Comparison of ENCODE assay signal across 29 mouse cellular contexts in genomic region chr11:83740443-83740991, GRCm38 (mm10). TPM values are rescaled to one million over a fixed set of nuclear protein-coding genes. Genes with fewer than 3 reads are reported as not detected.
DNase-seq lines count a peak whose midpoint lies in the region; ATAC-seq and TF ChIP-seq lines count a peak whose summit lies in the region.
"Had no signal": no experiment of that assay in that cellular context is flagged by ENCODE, and none has a peak within 500 bp of the region (broad histone marks: within the 10 kb centered on the region; RNA-seq: fewer than 3 reads in every experiment).

No protein-coding gene starts in this region.

- ATAC-seq in lung, embryonic 14.5 days (ENCODE audit: insufficient read depth): peak; percentile 60; the same call in 1 of the 2 replicates
- ATAC-seq in lung, postnatal 0 days: peak; percentile 88
- ATAC-seq: CD4-positive, CD25-positive, alpha-beta regulatory T cell, adult 4 months; forebrain, embryonic 13.5 days; forebrain, embryonic 16.5 days had no signal

- H3K9ac ChIP-seq in lung, embryonic 14.5 days: no peak overlapping the region
- H3K9ac ChIP-seq in lung, postnatal 0 days (replicated peaks; ENCODE audit: low read depth): no peak overlapping the region
- H3K9ac ChIP-seq: forebrain, embryonic 13.5 days; heart, embryonic 13.5 days; hindbrain, embryonic 14.5 days had no signal

- no peak overlapping the region for H3K4me2 ChIP-seq in lung, embryonic 14.5 days
- no peak overlapping the region for H3K4me2 ChIP-seq in lung, postnatal 0 days (replicated peaks; ENCODE audit: low read depth, low read length)
- H3K4me2 ChIP-seq: forebrain, embryonic 13.5 days; heart, embryonic 13.5 days; hindbrain, embryonic 14.5 days had no signal

- H3K4me3 ChIP-seq in lung, embryonic 14.5 days (ENCODE audit: low read depth, low read length): no peak overlapping the region
- no peak overlapping the region for H3K4me3 ChIP-seq in lung, adult 2 months (replicated peaks; ENCODE audit: extremely low read depth, low read depth, low read length)
- H3K4me3 ChIP-seq in lung, postnatal 0 days (ENCODE audit: low read depth, low read length): no peak overlapping the region
- H3K4me3 ChIP-seq: forebrain, embryonic 10.5 days; forebrain, embryonic 13.5 days; heart, adult 2 months; heart, embryonic 10.5 days; heart, embryonic 13.5 days had no signal

- TF ChIP-seq CTCF in lung, embryonic 14.5 days (IDR thresholded peaks at IDR 0.05; ENCODE audit: low read depth): no peak
- no peak for TF ChIP-seq CTCF in lung, adult 2 months (IDR thresholded peaks at IDR 0.05; ENCODE audit: insufficient read depth, low read length)
- no peak for TF ChIP-seq CTCF in lung, postnatal 0 days (IDR thresholded peaks at IDR 0.05)

- no peaks in the 10 kb centered on the region for H3K27me3 ChIP-seq in lung, embryonic 14.5 days (ENCODE audit: insufficient read depth, low read length)
- H3K27me3 ChIP-seq in lung, postnatal 0 days (replicated peaks; ENCODE audit: insufficient read depth, low read length): no peaks in the 10 kb centered on the region

- peak; percentile 70 for TF ChIP-seq EP300 in lung, postnatal 0 days (IDR thresholded peaks at IDR 0.05)

- peak overlapping the region; percentile 63; the same call in 1 of the 2 replicates for H3K27ac ChIP-seq in lung, embryonic 14.5 days (ENCODE audit: low read depth)
- peak overlapping the region; percentile 26; the same call in 1 of the 2 replicates for H3K27ac ChIP-seq in lung, postnatal 0 days (ENCODE audit: low read length)
- H3K27ac ChIP-seq: forebrain, embryonic 10.5 days; forebrain, embryonic 13.5 days; heart, adult 2 months; heart, embryonic 10.5 days; heart, embryonic 13.5 days; hindbrain, embryonic 14.5 days had no signal

- no peaks in the 10 kb centered on the region for H3K36me3 ChIP-seq in lung, embryonic 14.5 days (ENCODE audit: insufficient read depth)
- no peaks in the 10 kb centered on the region for H3K36me3 ChIP-seq in lung, postnatal 0 days (ENCODE audit: insufficient read depth, low read length)
- H3K36me3 ChIP-seq: forebrain, embryonic 10.5 days; heart, embryonic 10.5 days; heart, embryonic 13.5 days had no signal

- no peak for TF ChIP-seq POLR2A in lung, adult 2 months (IDR thresholded peaks at IDR 0.05; ENCODE audit: borderline replicate concordance, extremely low read depth, low read depth, low read length)

- H3K9me3 ChIP-seq in lung, embryonic 14.5 days (ENCODE audit: low read depth, low read length): no peaks in the 10 kb centered on the region
- H3K9me3 ChIP-seq in lung, postnatal 0 days (ENCODE audit: low read length): no peaks in the 10 kb centered on the region
- H3K9me3 ChIP-seq: forebrain, embryonic 10.5 days; forebrain, embryonic 13.5 days; heart, embryonic 10.5 days; heart, embryonic 13.5 days had no signal

- DNase-seq in lung, embryonic 14.5 days: peak; percentile 42
- DNase-seq in lung, adult 2 months: no peak
- DNase-seq in lung, postnatal 0 days (ENCODE audit: low spot score): peak; percentile 80
- DNase-seq in lung, postnatal 14 days: no peak
- peak; percentile 39 for DNase-seq in lung, postnatal 36 days
- no peak for DNase-seq in spleen, postnatal 4 days (ENCODE audit: low spot score in 2 of 2)
- DNase-seq: adrenal gland, adult 2 months; adrenal gland, postnatal 14 days; cerebellum, adult 11-12 months; cerebellum, adult 8-10 months; cerebellum, postnatal 10 days; cerebellum, postnatal 36 days; gastrocnemius, postnatal 10 days; gastrocnemius, postnatal 36 days; heart, adult 2 months; heart, postnatal 14 days; heart, postnatal 4 days had no signal

- no peaks in the 10 kb centered on the region; the same call in 1 of the 2 replicates for H3K4me1 ChIP-seq in lung, embryonic 14.5 days (ENCODE audit: insufficient read depth)
- H3K4me1 ChIP-seq in lung, adult 2 months (ENCODE audit: control insufficient read depth, insufficient read depth, low read length): peaks cover 4% of the 10 kb centered on the region
- no peaks in the 10 kb centered on the region for H3K4me1 ChIP-seq in lung, postnatal 0 days (ENCODE audit: insufficient read depth, low read depth, low read length)
- H3K4me1 ChIP-seq: forebrain, embryonic 10.5 days; forebrain, embryonic 13.5 days; heart, embryonic 10.5 days; heart, embryonic 13.5 days had no signal

- 53% methylated on average over 4 of the region's 4 CpGs for WGBS in lung, embryonic 14.5 days
- 54% methylated on average over 4 of the region's 4 CpGs for WGBS in lung, adult 2 months
- WGBS in lung, postnatal 0 days: 37% methylated on average over 4 of the region's 4 CpGs

RNA-seq across cellular contexts. Expression of gene Wfdc21, which starts 6.2 kb away (rescaled TPM):
- 0.99 and 1.2 TPM in 2 replicates for polyA plus RNA-seq in lung, embryonic 14.5 days (2014; fragmentation: Nextera tagmentation; extraction: Ambion mirVana)
- polyA plus RNA-seq in lung, adult 2 months (2012; rRNA removed): 16.9 and 29.8 TPM in 2 replicates
- 13.8 and 16.6 TPM in 2 replicates for polyA plus RNA-seq in lung, postnatal 0 days (2015; fragmentation: Nextera tagmentation; extraction: Ambion mirVana)
- polyA plus RNA-seq: brain, embryonic 14.5 days; C2C12; CD4-positive, CD25-positive, alpha-beta regulatory T cell, adult 4 months; cortical plate, adult 2 months; embryonic facial prominence, embryonic 11.5 days; forebrain, embryonic 10.5 days; forebrain, embryonic 13.5 days; forebrain, embryonic 16.5 days; heart, embryonic 10.5 days; heart, embryonic 13.5 days; hindbrain, embryonic 11.5 days; hindbrain, embryonic 14.5 days had no signal

RNA-seq across cellular contexts. Expression of gene Heatr6, which starts 13.0 kb away (rescaled TPM):
- polyA plus RNA-seq in lung, embryonic 14.5 days (2014; fragmentation: Nextera tagmentation; extraction: Ambion mirVana): 25.6 and 26.5 TPM in 2 replicates
- 15.8 and 16.8 TPM in 2 replicates for polyA plus RNA-seq in lung, adult 2 months (2012; rRNA removed)
- polyA plus RNA-seq in lung, postnatal 0 days (2015; fragmentation: Nextera tagmentation; extraction: Ambion mirVana): 11.8 and 13.7 TPM in 2 replicates

RNA-seq across cellular contexts. Expression of gene Wfdc18, which starts 31.7 kb away (rescaled TPM):
- 0.41 TPM in 1 of 2 replicates, not detected in the other for polyA plus RNA-seq in lung, embryonic 14.5 days (2014; fragmentation: Nextera tagmentation; extraction: Ambion mirVana)
- polyA plus RNA-seq in lung, adult 2 months (2012; rRNA removed): not detected in 2 replicates
- polyA plus RNA-seq in lung, postnatal 0 days (2015; fragmentation: Nextera tagmentation; extraction: Ambion mirVana): 11.4 TPM in 1 of 2 replicates, not detected in the other
- polyA plus RNA-seq: adrenal gland, adult 2 months; brain, embryonic 14.5 days; C2C12; CD4-positive, CD25-positive, alpha-beta regulatory T cell, adult 4 months; embryonic facial prominence, embryonic 11.5 days; forebrain, embryonic 10.5 days; forebrain, embryonic 13.5 days; forebrain, embryonic 16.5 days; heart, adult 2 months; heart, embryonic 10.5 days; hindbrain, embryonic 11.5 days; hindbrain, embryonic 14.5 days had no signal

RNA-seq across cellular contexts. Expression of gene Wfdc17, which starts 36.7 kb away (rescaled TPM):
- polyA plus RNA-seq in lung, embryonic 14.5 days (2014; fragmentation: Nextera tagmentation; extraction: Ambion mirVana): 0.76 and 2.8 TPM in 2 replicates
- polyA plus RNA-seq in lung, adult 2 months (2012; rRNA removed): 5.2 and 6.0 TPM in 2 replicates
- polyA plus RNA-seq in lung, postnatal 0 days (2015; fragmentation: Nextera tagmentation; extraction: Ambion mirVana): 27.1 and 33.5 TPM in 2 replicates
- polyA plus RNA-seq: brain, embryonic 14.5 days; C2C12; CD4-positive, CD25-positive, alpha-beta regulatory T cell, adult 4 months; forebrain, embryonic 10.5 days; forebrain, embryonic 13.5 days; forebrain, embryonic 16.5 days; heart, embryonic 10.5 days had no signal

Comparison
In these comparisons a context has a peak if more than half of its experiments do, and no peak if none do; other contexts are left out.
1. DNase-seq: peak in lung, embryonic 14.5 days (single experiment), lung, postnatal 0 days (single experiment) and lung, postnatal 36 days (single experiment); none in lung, adult 2 months (single experiment), lung, postnatal 14 days (single experiment) and spleen, postnatal 4 days (0 of 2).